ENCODE assay signal across 8 mouse cellular contexts in the genomic region with DNA sequence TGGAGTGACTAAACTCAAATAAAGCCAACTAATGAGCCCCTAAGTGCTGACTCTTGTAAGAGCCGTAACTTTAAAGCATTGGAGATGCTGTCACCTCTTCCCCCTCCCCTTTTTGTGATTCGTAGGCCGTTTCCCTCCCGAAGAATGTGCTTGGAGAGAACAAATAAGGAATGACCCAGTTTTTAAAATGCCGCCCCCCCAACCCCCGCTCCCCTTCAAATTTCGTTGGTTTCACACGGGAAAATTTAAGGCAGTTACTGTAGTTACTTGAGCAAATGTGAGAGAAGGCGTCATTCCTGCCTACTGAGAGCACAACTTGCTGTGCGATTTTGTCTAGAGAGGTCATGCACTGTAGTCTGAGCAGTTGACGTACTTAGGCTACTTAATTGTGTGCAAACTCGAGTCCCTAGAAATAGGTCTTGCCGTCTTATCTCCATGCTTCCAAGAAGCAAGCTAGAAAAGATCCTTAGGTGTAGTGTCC. TPM values are rescaled to one million over a fixed set of nuclear protein-coding genes. Genes with fewer than 3 reads are reported as not detected.
A peak's percentile ranks its signal among the peaks of the same experiment; 100 is the strongest.
DNase-seq lines count a peak whose midpoint lies in the region; ATAC-seq and TF ChIP-seq lines count a peak whose summit lies in the region.

No protein-coding gene starts in this region.

- H3K4me1 ChIP-seq in kidney, embryonic 16.5 days (ENCODE audit: insufficient read depth, low read length) = peaks cover 13% of the 10 kb centered on the region
- H3K4me1 ChIP-seq in brown adipose tissue, adult 24 weeks (ENCODE audit: control insufficient read depth, insufficient read depth, insufficient read length, low read length) = peaks cover 15% of the 10 kb centered on the region
- peaks cover 15% of the 10 kb centered on the region; the same call in 1 of the 2 replicates for H3K4me1 ChIP-seq in forebrain, postnatal 0 days (ENCODE audit: insufficient read depth)
- peaks cover 2% of the 10 kb centered on the region; the same call in 1 of the 2 replicates for H3K4me1 ChIP-seq in intestine, embryonic 16.5 days (ENCODE audit: control insufficient read depth, insufficient read depth, low read length)
- peaks cover 11% of the 10 kb centered on the region for H3K4me1 ChIP-seq in lung, embryonic 16.5 days (replicated peaks; ENCODE audit: control insufficient read depth, insufficient read depth, low read length)

- peak overlapping the region; percentile 90 for H3K27ac ChIP-seq in kidney, embryonic 16.5 days (ENCODE audit: low read length)
- H3K27ac ChIP-seq in brown adipose tissue, adult 24 weeks (replicated peaks; ENCODE audit: low read depth, low read length) = peak overlapping the region; percentile 86
- H3K27ac ChIP-seq in forebrain, postnatal 0 days (ENCODE audit: low read depth, low read length) = 0 out of 2 replicates have a peak overlapping the region, but pooled peaks have one; percentile 78
- peak overlapping the region; percentile 84; the same call in 1 of the 2 replicates for H3K27ac ChIP-seq in intestine, embryonic 16.5 days (ENCODE audit: low read length)
- peak overlapping the region; percentile 92 for H3K27ac ChIP-seq in lung, embryonic 16.5 days (ENCODE audit: low read length)

- no peaks in the 10 kb centered on the region for H3K36me3 ChIP-seq in kidney, embryonic 16.5 days (ENCODE audit: insufficient read depth, low read length)
- H3K36me3 ChIP-seq in forebrain, postnatal 0 days (ENCODE audit: insufficient read depth) = no peaks in the 10 kb centered on the region
- no peaks in the 10 kb centered on the region for H3K36me3 ChIP-seq in intestine, embryonic 16.5 days (ENCODE audit: control insufficient read depth, insufficient read depth, low read length)
- H3K36me3 ChIP-seq in lung, embryonic 16.5 days (ENCODE audit: control insufficient read depth, insufficient read depth, low read length) = no peaks in the 10 kb centered on the region

- TF ChIP-seq CTCF in forebrain, postnatal 0 days (IDR thresholded peaks at IDR 0.05; ENCODE audit: low read depth) = no peak

- H3K4me2 ChIP-seq in kidney, embryonic 16.5 days (replicated peaks; ENCODE audit: low read depth, low read length) = peak overlapping the region; percentile 87
- H3K4me2 ChIP-seq in forebrain, postnatal 0 days (ENCODE audit: low read depth) = peak overlapping the region; percentile 87
- H3K4me2 ChIP-seq in intestine, embryonic 16.5 days (ENCODE audit: low read depth, low read length) = peak overlapping the region; percentile 91
- peak overlapping the region; percentile 69 for H3K4me2 ChIP-seq in lung, embryonic 16.5 days (ENCODE audit: low read depth, low read length)

- H3K9ac ChIP-seq in kidney, embryonic 16.5 days (replicated peaks; ENCODE audit: low read length) = peak overlapping the region; percentile 98
- peak overlapping the region; percentile 95 for H3K9ac ChIP-seq in forebrain, postnatal 0 days
- peak overlapping the region; percentile 99 for H3K9ac ChIP-seq in intestine, embryonic 16.5 days (ENCODE audit: low read depth, low read length)
- H3K9ac ChIP-seq in lung, embryonic 16.5 days (ENCODE audit: low read length) = peak overlapping the region; percentile 99

- no peaks in the 10 kb centered on the region for H3K9me3 ChIP-seq in kidney, embryonic 16.5 days (ENCODE audit: low read length)
- H3K9me3 ChIP-seq in forebrain, postnatal 0 days (ENCODE audit: low read length) = no peaks in the 10 kb centered on the region
- no peaks in the 10 kb centered on the region for H3K9me3 ChIP-seq in intestine, embryonic 16.5 days (ENCODE audit: control insufficient read depth, low read length)
- no peaks in the 10 kb centered on the region for H3K9me3 ChIP-seq in lung, embryonic 16.5 days (ENCODE audit: control insufficient read depth, low read length)

- no peaks in the 10 kb centered on the region for H3K27me3 ChIP-seq in kidney, embryonic 16.5 days (ENCODE audit: insufficient read depth, low read length)
- no peaks in the 10 kb centered on the region for H3K27me3 ChIP-seq in forebrain, postnatal 0 days (ENCODE audit: insufficient read depth, low read length)
- no peaks in the 10 kb centered on the region for H3K27me3 ChIP-seq in intestine, embryonic 16.5 days (replicated peaks; ENCODE audit: control insufficient read depth, insufficient read depth, low read length)
- H3K27me3 ChIP-seq in lung, embryonic 16.5 days (ENCODE audit: control insufficient read depth, insufficient read depth, low read depth, low read length) = no peaks in the 10 kb centered on the region

- no peak for DNase-seq in kidney, adult 18-20 months
- peak; percentile 30 for DNase-seq in forebrain, postnatal 0 days
- peak; percentile 22 for DNase-seq in right cerebral cortex, postnatal 25 days
- DNase-seq in spleen, adult 18-20 months = no peak

- WGBS in kidney, embryonic 16.5 days = under 1% methylated on average over 13 of the region's 13 CpGs
- WGBS in forebrain, postnatal 0 days = under 1% methylated on average over 13 of the region's 13 CpGs
- WGBS in intestine, embryonic 16.5 days = 1% methylated on average over 13 of the region's 13 CpGs
- WGBS in lung, embryonic 16.5 days = under 1% methylated on average over 13 of the region's 13 CpGs

- peak overlapping the region; percentile 99 for H3K4me3 ChIP-seq in kidney, embryonic 16.5 days (ENCODE audit: low read length)
- H3K4me3 ChIP-seq in brown adipose tissue, adult 24 weeks (ENCODE audit: insufficient read depth, low read depth, low read length) = peak overlapping the region; percentile 99
- peak overlapping the region; percentile 93 for H3K4me3 ChIP-seq in forebrain, postnatal 0 days (ENCODE audit: low read depth, low read length)
- peak overlapping the region; percentile 100 for H3K4me3 ChIP-seq in intestine, embryonic 16.5 days (ENCODE audit: low read length)
- H3K4me3 ChIP-seq in lung, embryonic 16.5 days (ENCODE audit: low read length) = peak overlapping the region; percentile 74

- ATAC-seq in kidney, embryonic 16.5 days (ENCODE audit: low FRiP score, low TSS enrichment) = no peak
- ATAC-seq in forebrain, postnatal 0 days = peak; percentile 16; the same call in 1 of the 2 replicates
- ATAC-seq in intestine, embryonic 16.5 days = no peak
- no peak for ATAC-seq in lung, embryonic 16.5 days (ENCODE audit: low read depth)

RNA-seq across cellular contexts. Expression of a gene that starts 1.0 kb away (rescaled TPM):
- polyA plus RNA-seq in kidney, embryonic 16.5 days (2015; fragmentation: Nextera tagmentation; extraction: Ambion mirVana) = 6.5 and 7.6 TPM in 2 replicates
- polyA plus RNA-seq in brown adipose tissue, adult 24 weeks (2012; ENCODE audit: insufficient read depth, insufficient read length, missing spikeins) = 13.7 and 14.5 TPM in 2 replicates
- 11.6 and 28.7 TPM in 2 replicates for total RNA-seq in forebrain, postnatal 0 days (2014; rRNA removed)
- polyA plus RNA-seq in forebrain, postnatal 0 days (2015; fragmentation: Nextera tagmentation; extraction: Ambion mirVana) = 0.89 and 1.9 TPM in 2 replicates
- 2.9 and 3.5 TPM in 2 replicates for polyA plus RNA-seq in intestine, embryonic 16.5 days (2015; fragmentation: Nextera tagmentation; extraction: Ambion mirVana)
- 6.6 and 7.5 TPM in 2 replicates for polyA plus RNA-seq in lung, embryonic 16.5 days (2015; fragmentation: Nextera tagmentation; extraction: Ambion mirVana)

Comparison
In these comparisons a context has a peak if more than half of its experiments do, and no peak if none do; other contexts are left out.
1. DNase-seq: peak in forebrain, postnatal 0 days (single experiment) and right cerebral cortex, postnatal 25 days (single experiment); none in kidney, adult 18-20 months (single experiment) and spleen, adult 18-20 months (0 of 2).
2. Peak in every context shown above with its lines, with median percentiles within 50 percentile points of each other: H3K27ac ChIP-seq, H3K4me2 ChIP-seq, H3K4me3 ChIP-seq and H3K9ac ChIP-seq.